Mouse (Mus musculus) hindbrain, embryonic 12.5 days (tissue): Measurements from ENCODE around the gene Txn2. TPM values are rescaled to one million over a fixed set of nuclear protein-coding genes. Genes with fewer than 3 reads are reported as not detected.

Experiments used
- ATAC-seq: fragments of 200-750 bp; cut with Nextera tagmentation; 2 replicates; pipeline ENCODE4 v1.8.0; 2017; ENCODE audit warnings: moderate TSS enrichment; ENCODE audit not compliant: low FRiP score
- H3K27ac ChIP-seq: fragments of 300-500 bp; sonication (generic); 2 replicates; pipeline ENCODE4 v1.5.1; 2016; ENCODE audit warnings: mild to moderate bottlenecking
- H3K27me3 ChIP-seq: fragments of 300-500 bp; sonication (generic); 2 replicates; pipeline ENCODE4 v1.6.1; 2016; ENCODE audit warnings: mild to moderate bottlenecking
- H3K36me3 ChIP-seq: fragments of 300-500 bp; sonication (generic); 2 replicates; pipeline ENCODE4 v1.6.1; 2016; ENCODE audit warnings: mild to moderate bottlenecking
- H3K4me1 ChIP-seq: fragments of 300-500 bp; sonication (generic); 2 replicates; pipeline ENCODE4 v1.6.1; 2016
- H3K4me2 ChIP-seq: fragments of 300-500 bp; sonication (generic); replicated peaks from 2 replicates; pipeline ENCODE4 v1.6.1; 2016; ENCODE audit warnings: mild to moderate bottlenecking
- H3K4me3 ChIP-seq: fragments of 300-500 bp; sonication (generic); 2 replicates; pipeline ENCODE4 v1.5.1; 2016; ENCODE audit warnings: mild to moderate bottlenecking
- H3K9ac ChIP-seq: fragments of 300-500 bp; sonication (generic); 2 replicates; pipeline ENCODE4 v1.6.1; 2016; ENCODE audit warnings: mild to moderate bottlenecking, moderate library complexity
- H3K9me3 ChIP-seq: fragments of 300-500 bp; sonication (generic); replicated peaks from 2 replicates; pipeline ENCODE4 v1.6.1; 2016; ENCODE audit warnings: mild to moderate bottlenecking
- WGBS: fragments of 180-500 bp; shearing (Covaris S2); methylation state at CpG from one replicate; pipeline ENCODE4 v1.1.7; 2016; 5-methylcytosine and 5-hydroxymethylcytosine counted together
- polyA plus RNA-seq: library from polyadenylated mRNA; unstranded; fragments of >200 nt; fragmentation: Nextera tagmentation; extraction: Ambion mirVana; gene quantifications from 2 replicates; pipeline ENCODE4 v1.2.1, GENCODE M21; 2016

Txn2 gene
- polyA plus RNA-seq, 1 experiment from 2014 or later, result 206 TPM

DNA sequence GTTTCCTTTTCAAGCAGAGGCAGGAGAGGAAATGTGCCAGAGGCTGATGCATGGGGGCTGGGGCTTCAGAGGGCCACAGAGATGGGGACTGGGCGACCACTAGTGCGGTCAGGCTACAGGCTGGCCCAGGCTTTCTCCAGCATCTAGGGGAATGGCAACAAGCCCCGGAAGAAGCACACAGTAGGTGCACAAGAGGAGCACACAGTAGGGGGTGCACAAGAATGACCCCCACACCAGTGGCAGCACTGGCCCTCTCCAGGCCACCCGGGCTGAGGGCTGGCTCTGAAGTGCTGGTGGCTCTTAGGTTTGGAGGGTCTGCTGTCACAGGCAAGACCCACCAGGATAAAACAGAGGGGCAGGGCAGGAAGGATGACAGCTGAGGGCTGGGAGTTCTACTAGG lies 13.5 kb downstream of the Txn2 start:
- 92% methylated on average over 4 of the region's 4 CpGs for WGBS
- Histone ChIP-seq H3K4me1 (no peaks in the 10 kb centered on the region), H3K27ac (no peak overlapping the region), H3K9me3 (no peaks in the 10 kb centered on the region), H3K4me3 (no peak overlapping the region), H3K27me3 (no peaks in the 10 kb centered on the region), H3K36me3 (peaks cover 50% of the 10 kb centered on the region), H3K9ac (no peak overlapping the region), H3K4me2 (no peak overlapping the region)
- ATAC-seq, result no peak

DNA sequence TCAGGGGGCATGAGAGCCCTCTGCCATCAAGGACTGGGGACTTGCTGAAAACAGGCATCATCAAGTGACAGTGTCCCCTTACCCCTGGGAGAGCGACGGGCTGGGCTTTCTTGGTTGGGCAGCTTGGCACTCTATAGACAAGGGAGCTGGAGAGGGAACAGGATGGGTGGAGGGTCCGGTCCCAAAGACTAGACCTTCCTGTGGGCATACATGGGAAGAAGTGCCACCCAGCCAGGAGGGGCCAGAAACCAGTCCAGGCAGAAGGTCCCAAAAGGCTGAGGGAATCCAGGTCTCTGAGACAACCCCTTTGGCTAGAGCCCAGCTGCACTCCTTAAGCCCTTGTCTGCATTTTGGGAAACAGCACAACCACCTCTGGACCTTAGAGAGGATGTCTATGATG lies 14.3 kb downstream of the Txn2 start:
- ATAC-seq, result no peak
- Histone ChIP-seq H3K4me2 (no peak overlapping the region), H3K9me3 (no peaks in the 10 kb centered on the region), H3K4me1 (no peaks in the 10 kb centered on the region), H3K27me3 (no peaks in the 10 kb centered on the region), H3K4me3 (no peak overlapping the region), H3K36me3 (peaks cover 42% of the 10 kb centered on the region), H3K9ac (no peak overlapping the region), H3K27ac (no peak overlapping the region)
- WGBS, result 95% methylated on average over 3 of the region's 3 CpGs

- Histone ChIP-seq H3K4me1 (no peaks in the 10 kb centered on the region), H3K27ac (0 out of 2 replicates have a peak overlapping the region, but pooled peaks have one; percentile 17), H3K9ac (no peak overlapping the region), H3K36me3 (peaks cover 33% of the 10 kb centered on the region), H3K27me3 (no peaks in the 10 kb centered on the region), H3K4me3 (no peak overlapping the region), H3K4me2 (no peak overlapping the region), H3K9me3 (no peaks in the 10 kb centered on the region)
- no peak for ATAC-seq
- 86% methylated on average over 8 of the region's 8 CpGs for WGBS
Measured at GRCm38 (mm10) chr15:77913054-77913453, 15.8 kb downstream of the Txn2 start.

GRCm38 (mm10) chr15:77912585-77912984 lies 16.2 kb downstream of the Txn2 start:
- Histone ChIP-seq H3K9ac (no peak overlapping the region), H3K4me3 (no peak overlapping the region), H3K27ac (0 out of 2 replicates have a peak overlapping the region, but pooled peaks have one; percentile 17), H3K4me2 (no peak overlapping the region), H3K4me1 (no peaks in the 10 kb centered on the region), H3K36me3 (peaks cover 33% of the 10 kb centered on the region), H3K27me3 (no peaks in the 10 kb centered on the region), H3K9me3 (no peaks in the 10 kb centered on the region)
- no peak for ATAC-seq
- 59% methylated on average over 7 of the region's 7 CpGs for WGBS

- Histone ChIP-seq H3K27ac (no peak overlapping the region), H3K4me3 (no peak overlapping the region), H3K36me3 (peaks cover 33% of the 10 kb centered on the region), H3K4me2 (no peak overlapping the region), H3K9ac (no peak overlapping the region), H3K4me1 (no peaks in the 10 kb centered on the region), H3K27me3 (no peaks in the 10 kb centered on the region), H3K9me3 (no peaks in the 10 kb centered on the region)
- ATAC-seq, result no peak
- WGBS, result 60% methylated on average over 5 of the region's 5 CpGs
Measured at GRCm38 (mm10) chr15:77912048-77912447, 16.8 kb downstream of the Txn2 start.

DNA sequence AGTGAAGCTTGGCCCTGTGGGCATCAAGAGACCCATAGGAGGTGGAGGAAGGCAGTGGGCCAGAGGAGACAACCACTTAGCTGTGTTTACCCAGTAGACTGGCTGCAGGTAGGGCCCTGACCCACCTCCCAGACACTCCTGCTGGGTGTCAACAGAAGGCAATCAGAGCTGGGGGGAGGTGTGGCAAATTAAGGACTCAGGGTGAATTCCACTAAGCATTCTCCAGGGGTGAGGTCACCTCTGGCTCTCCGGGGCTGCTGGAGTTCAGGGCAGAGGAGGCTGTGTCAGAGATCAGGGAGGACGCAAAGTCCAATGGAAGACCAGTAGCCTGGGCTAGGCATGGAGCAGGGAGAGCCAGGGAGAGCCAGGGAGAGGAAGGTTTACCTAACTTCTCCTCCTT lies 17.7 kb downstream of the Txn2 start:
- Histone ChIP-seq H3K27me3 (peaks cover 8% of the 10 kb centered on the region), H3K9ac (no peak overlapping the region), H3K4me1 (0 out of 2 replicates have a peak, but pooled peaks cover 2% of the 10 kb centered on the region), H3K36me3 (peaks cover 24% of the 10 kb centered on the region), H3K27ac (no peak overlapping the region), H3K4me3 (no peak overlapping the region), H3K9me3 (no peaks in the 10 kb centered on the region), H3K4me2 (no peak overlapping the region)
- 40% methylated on average over 2 of the region's 2 CpGs for WGBS
- ATAC-seq, result no peak

DNA sequence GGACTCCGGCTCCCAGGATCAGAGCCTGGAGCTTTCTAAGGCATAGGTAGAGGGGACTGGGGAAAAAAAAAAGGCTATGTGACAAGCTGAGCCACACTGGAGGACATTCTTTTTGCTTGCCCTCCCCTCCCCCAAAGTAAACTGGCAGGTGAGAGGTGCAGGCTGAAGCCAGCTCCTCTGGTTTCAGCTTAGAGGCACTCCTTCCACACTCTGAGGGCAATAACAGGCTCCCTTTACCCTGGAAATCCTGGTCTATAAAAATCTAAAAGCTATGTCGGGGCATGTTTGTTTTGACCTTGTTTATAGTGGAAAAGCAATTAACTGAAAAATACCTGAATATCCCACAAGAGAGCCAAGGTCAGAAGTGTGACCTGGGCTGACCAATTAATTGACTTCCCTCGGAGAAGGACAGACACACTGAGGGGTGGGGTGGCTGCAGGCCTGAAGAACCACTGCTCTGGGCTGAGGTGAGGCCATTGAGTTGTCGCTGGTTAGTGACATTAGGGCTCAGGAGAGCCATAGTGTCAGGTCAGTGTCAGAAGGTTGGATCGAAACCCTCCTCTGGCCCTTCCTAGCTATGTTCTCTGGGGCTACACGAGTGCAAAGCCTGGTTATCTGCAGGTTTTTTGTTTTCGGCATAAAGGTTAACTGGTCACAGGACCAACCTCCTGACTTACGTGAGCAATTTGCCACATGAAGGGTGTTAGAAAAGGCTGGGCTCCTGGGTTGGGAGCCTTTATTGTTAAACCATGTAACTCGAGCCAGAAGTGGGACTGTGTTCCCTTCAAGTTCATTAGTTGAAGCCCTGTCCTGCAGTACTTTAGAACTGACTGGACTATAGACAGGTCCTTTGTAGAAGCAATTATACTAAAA lies 20.9 kb downstream of the Txn2 start:
- H3K27ac ChIP-seq, result no peak overlapping the region
- H3K9ac ChIP-seq, result no peak overlapping the region
- no peaks in the 10 kb centered on the region for H3K36me3 ChIP-seq
- 57% methylated on average over 9 of the region's 9 CpGs for WGBS
- no peak overlapping the region for H3K4me2 ChIP-seq
- ATAC-seq, result no peak
- peaks cover 16% of the 10 kb centered on the region for H3K4me1 ChIP-seq
- peaks cover 18% of the 10 kb centered on the region for H3K27me3 ChIP-seq
- H3K4me3 ChIP-seq, result no peak overlapping the region
- H3K9me3 ChIP-seq, result no peaks in the 10 kb centered on the region

DNA sequence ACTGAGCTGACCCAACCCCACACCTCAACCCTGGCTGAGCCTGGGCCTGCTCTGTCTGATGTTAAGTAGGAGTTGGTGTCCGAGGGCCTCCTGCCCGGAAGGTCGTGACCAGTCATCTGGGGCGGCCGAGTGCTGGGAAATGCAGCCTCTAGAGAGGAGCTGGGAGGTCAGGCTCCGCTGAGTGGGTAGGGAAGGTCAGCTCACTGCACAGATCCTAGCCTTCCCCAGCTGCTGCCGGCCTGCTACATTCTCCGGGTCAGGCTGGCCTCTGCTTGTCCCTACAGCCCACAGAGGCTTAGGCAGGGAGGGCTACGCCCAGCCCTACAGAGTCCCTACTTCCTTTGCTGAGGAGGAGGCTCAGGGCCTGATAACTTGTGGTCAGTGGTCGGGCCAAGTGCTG lies 22.3 kb downstream of the Txn2 start:
- ATAC-seq, result no peak; the same call in 1 of the 2 replicates
- Histone ChIP-seq H3K36me3 (no peaks in the 10 kb centered on the region), H3K4me3 (no peak overlapping the region), H3K4me1 (peaks cover 16% of the 10 kb centered on the region), H3K27ac (no peak overlapping the region), H3K9me3 (no peaks in the 10 kb centered on the region), H3K4me2 (no peak overlapping the region), H3K9ac (no peak overlapping the region), H3K27me3 (peaks cover 18% of the 10 kb centered on the region)
- WGBS, result 55% methylated on average over 10 of the region's 10 CpGs

GRCm38 (mm10) chr15:77906081-77906480 lies 22.7 kb downstream of the Txn2 start:
- peaks cover 16% of the 10 kb centered on the region for H3K4me1 ChIP-seq
- peaks cover 18% of the 10 kb centered on the region for H3K27me3 ChIP-seq
- 76% methylated on average over 8 of the region's 8 CpGs for WGBS

GRCm38 (mm10) chr15:77905275-77905970 lies 23.4 kb downstream of the Txn2 start:
- H3K9me3 ChIP-seq, result no peaks in the 10 kb centered on the region
- H3K27me3 ChIP-seq, result peaks cover 18% of the 10 kb centered on the region
- no peak overlapping the region for H3K27ac ChIP-seq
- peak overlapping the region; percentile 54 for H3K4me2 ChIP-seq
- H3K9ac ChIP-seq, result peak overlapping the region; percentile 48; the same call in 1 of the 2 replicates
- H3K4me1 ChIP-seq, result peaks cover 16% of the 10 kb centered on the region
- no peaks in the 10 kb centered on the region for H3K36me3 ChIP-seq
- 6% methylated on average over 26 of the region's 26 CpGs for WGBS
- ATAC-seq, result no peak
- H3K4me3 ChIP-seq, result peak overlapping the region; percentile 26

More at GRCm38 (mm10) chr15:77906081-77906480, 22.7 kb downstream of the Txn2 start:
- no peak overlapping the region for H3K9ac ChIP-seq
- H3K27ac ChIP-seq, result no peak overlapping the region; the same call in 1 of the 2 replicates
- H3K9me3 ChIP-seq, result no peaks in the 10 kb centered on the region
- no peak overlapping the region for H3K4me3 ChIP-seq
- H3K36me3 ChIP-seq, result no peaks in the 10 kb centered on the region
- no peak overlapping the region for H3K4me2 ChIP-seq
- ATAC-seq, result no peak

DNA sequence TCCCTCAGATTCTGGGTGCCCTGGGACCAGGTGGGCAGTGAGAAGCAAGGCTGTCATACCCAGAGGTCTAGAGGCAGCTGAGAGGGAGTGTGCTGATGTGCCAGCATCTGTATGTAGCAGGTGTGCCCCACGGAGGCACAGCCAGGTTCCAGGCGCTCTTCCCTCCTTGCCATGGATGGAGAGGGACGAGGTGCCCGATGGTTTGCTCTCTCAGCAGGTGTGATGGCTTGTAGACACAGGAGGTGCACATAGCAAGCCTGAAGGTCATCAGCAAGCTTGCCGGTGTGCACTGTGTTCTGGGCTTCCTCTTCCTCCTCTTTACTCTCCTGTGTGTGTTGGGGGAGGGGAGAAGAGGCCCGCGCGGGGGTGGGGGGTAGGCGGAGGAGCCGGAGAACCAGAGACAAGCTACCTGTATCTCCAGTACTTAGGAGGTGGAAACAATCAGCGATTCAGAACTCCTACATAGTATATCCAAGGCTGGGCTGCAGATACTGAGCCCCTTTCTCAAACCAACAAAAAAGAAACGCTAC lies 24.4 kb downstream of the Txn2 start:
- Histone ChIP-seq H3K4me3 (no peak overlapping the region), H3K4me1 (peaks cover 16% of the 10 kb centered on the region), H3K27ac (no peak overlapping the region), H3K4me2 (no peak overlapping the region), H3K36me3 (no peaks in the 10 kb centered on the region), H3K9me3 (no peaks in the 10 kb centered on the region), H3K9ac (peak overlapping the region; percentile 27; the same call in 1 of the 2 replicates), H3K27me3 (peaks cover 18% of the 10 kb centered on the region)
- WGBS, result 31% methylated on average over 10 of the region's 12 CpGs
- no peak for ATAC-seq

DNA sequence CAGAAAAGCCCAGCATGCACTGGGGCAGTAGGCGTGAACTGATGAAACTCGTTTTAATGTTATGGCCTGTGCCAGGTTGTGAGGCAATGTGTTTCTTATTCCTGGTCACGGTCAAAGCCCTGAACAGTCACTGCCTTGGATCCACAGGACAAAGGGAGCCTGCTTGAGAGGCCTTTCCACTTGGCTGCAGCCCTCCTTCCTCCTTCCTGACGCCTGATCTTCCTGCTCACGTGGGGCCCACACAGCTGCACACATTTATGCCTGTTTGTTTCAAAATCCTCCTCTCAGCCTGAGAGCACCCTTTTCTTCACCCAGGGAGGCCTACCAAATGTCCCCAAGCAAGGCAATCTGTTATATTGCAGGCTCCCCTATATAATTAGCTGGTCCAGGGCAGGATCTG lies 25.6 kb downstream of the Txn2 start:
- Histone ChIP-seq H3K9ac (no peak overlapping the region), H3K9me3 (no peaks in the 10 kb centered on the region), H3K4me1 (peaks cover 16% of the 10 kb centered on the region), H3K4me3 (no peak overlapping the region), H3K27ac (no peak overlapping the region), H3K4me2 (no peak overlapping the region), H3K36me3 (no peaks in the 10 kb centered on the region), H3K27me3 (peaks cover 18% of the 10 kb centered on the region)
- WGBS, result 60% methylated on average over 5 of the region's 5 CpGs
- no peak for ATAC-seq
